Mouse (Mus musculus) liver, adult 2 months (tissue): ENCODE data around the gene Igfals. TPM values are rescaled to one million over a fixed set of nuclear protein-coding genes. Genes with fewer than 3 reads are reported as not detected.

Experiments used
- DNase-seq: peaks from one replicate; pipeline ENCODE4 v3.0.0-alpha.2; 2011; ENCODE audit warnings: low read depth, low spot score; ENCODE audit errors: extremely low read depth
- H3K27ac ChIP-seq: fragments of 200-500 bp; replicated peaks from 2 replicates; pipeline ENCODE4 v1.5.1; 2012; ENCODE audit warnings: low read depth, mild to moderate bottlenecking, control low read depth, inconsistent platforms, low read length; ENCODE audit not compliant: insufficient read depth
- H3K27me3 ChIP-seq: fragments of 200-500 bp; 2 replicates; pipeline ENCODE4 v1.6.1; 2012; ENCODE audit warnings: mild to moderate bottlenecking, moderate library complexity, low read length, inconsistent platforms; ENCODE audit not compliant: control insufficient read depth, insufficient read depth
- H3K36me3 ChIP-seq: fragments of 200-500 bp; 2 replicates; pipeline ENCODE4 v1.6.1; 2012; ENCODE audit warnings: low read length, inconsistent platforms; ENCODE audit not compliant: control insufficient read depth, insufficient read depth
- H3K4me1 ChIP-seq: fragments of 200-500 bp; 2 replicates; pipeline ENCODE4 v1.6.1; 2011; ENCODE audit warnings: low read length; ENCODE audit not compliant: control insufficient read depth, insufficient read depth
- H3K4me3 ChIP-seq: fragments of 200-500 bp; 2 replicates; pipeline ENCODE4 v1.5.1; 2011; ENCODE audit warnings: low read depth, mild to moderate bottlenecking, control low read depth, low read length, moderate library complexity; ENCODE audit not compliant: insufficient read depth
- H3K79me2 ChIP-seq: fragments of 200-500 bp; 2 replicates; pipeline ENCODE4 v1.6.1; 2012; ENCODE audit warnings: inconsistent platforms, mild to moderate bottlenecking, low read length, moderate library complexity; ENCODE audit not compliant: control insufficient read depth, insufficient read depth
- H3K9ac ChIP-seq: fragments of 200-500 bp; 2 replicates; pipeline ENCODE4 v1.6.1; 2012; ENCODE audit warnings: low read depth, mild to moderate bottlenecking, control low read depth, inconsistent platforms, low read length
- CTCF ChIP-seq: fragments of 200-500 bp; IDR thresholded peaks from 2 replicates; pipeline ENCODE4 v1.5.1; 2011; ENCODE audit warnings: low read depth, low read length, control low read depth
- POLR2A ChIP-seq: fragments of 200-500 bp; IDR thresholded peaks from 2 replicates; pipeline ENCODE4 v1.6.1; 2011; ENCODE audit warnings: low read length, control low read depth; ENCODE audit not compliant: insufficient read depth; ENCODE audit errors: extremely low read depth
- WGBS: fragments of 180-500 bp; shearing (Covaris S2); methylation state at CpG from one replicate; pipeline ENCODE4 v1.1.7; 2018; 5-methylcytosine and 5-hydroxymethylcytosine counted together
- polyA plus RNA-seq: library from polyadenylated mRNA; depleted of rRNA; stranded (reverse); fragments of >200 nt; gene quantifications from 2 replicates; pipeline ENCODE4 v1.2.3, GENCODE M21; 2012; rRNA removed
- total RNA-seq: library from RNA; depleted of rRNA; stranded (reverse); fragments of >200 nt; gene quantifications from 2 replicates; pipeline ENCODE4 v1.2.3, GENCODE M21; 2014; rRNA removed

Igfals gene
- total RNA-seq (112 and 127 TPM in 2 replicates), polyA plus RNA-seq (369 and 402 TPM in 2 replicates)

DNA sequence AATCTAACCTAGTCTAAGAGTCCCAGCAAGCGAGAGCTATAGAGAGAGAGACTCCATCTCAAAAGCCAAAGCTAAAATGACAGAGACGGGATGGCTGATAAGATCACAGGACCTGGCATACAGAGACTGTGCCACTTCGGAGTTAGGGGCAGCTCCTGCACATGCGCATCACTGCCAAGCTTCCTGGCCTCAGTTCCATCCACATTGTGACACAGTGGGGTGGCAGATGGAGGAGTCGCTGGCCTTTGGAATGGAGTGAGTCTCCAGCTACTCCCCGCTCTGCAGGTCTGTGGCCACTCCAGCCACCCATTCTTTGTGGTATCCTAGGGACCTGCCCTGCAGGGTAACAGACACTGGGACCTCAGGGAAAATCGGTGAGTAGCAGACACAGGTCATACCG, at the start of gene Igfals:
TSS of gene Igfals (plus strand) at position 222 of the 400 bp plus-strand sequence.
- no peak within 1 kb of the TSS for H3K4me3 ChIP-seq
- 69% methylated on average over 8 of the region's 8 CpGs for WGBS
- peaks cover 46% of the 10 kb centered on the region for H3K36me3 ChIP-seq

GRCm38 (mm10) chr17:24817503-24817902, 48.3 kb upstream of the Igfals start:
- H3K27ac ChIP-seq, result peak overlapping the region; percentile 78
- WGBS, result 12% methylated on average over 1 of the region's 1 CpGs
- H3K79me2 ChIP-seq, result no peaks in the 10 kb centered on the region

More for the DNA sequence above, at the start of gene Igfals:
- no peak for DNase-seq
- Histone ChIP-seq H3K27me3 (no peaks in the 10 kb centered on the region), H3K9ac (no peak within 1 kb of the TSS), H3K4me1 (peaks cover 6% of the 10 kb centered on the region; the same call in 1 of the 2 replicates), H3K79me2 (no peaks in the 10 kb centered on the region), H3K27ac (no peak within 1 kb of the TSS)
- TF ChIP-seq CTCF, result no peak
- TF ChIP-seq POLR2A, result no peak

DNA sequence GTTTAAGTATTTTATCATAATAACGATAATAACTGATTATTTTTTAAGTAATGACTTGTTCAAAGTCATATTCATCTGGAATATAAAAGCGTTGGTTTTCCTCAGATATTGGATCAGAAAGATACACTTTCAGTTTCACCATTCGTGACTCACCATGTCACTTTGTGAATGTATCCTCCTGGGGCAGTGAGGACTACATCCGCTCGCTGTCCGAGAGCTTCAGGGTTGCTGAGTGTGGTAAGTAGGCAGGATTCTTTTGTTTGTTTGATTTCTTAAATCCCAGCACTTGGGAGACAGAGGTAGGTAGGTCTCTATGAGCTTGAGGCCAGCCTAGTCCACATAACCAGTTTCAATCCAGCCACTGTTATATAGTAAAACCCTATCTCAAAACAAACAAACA, 47.6 kb upstream of the Igfals start:
- Histone ChIP-seq H3K79me2 (no peaks in the 10 kb centered on the region), H3K4me1 (peaks cover 31% of the 10 kb centered on the region), H3K9ac (peak overlapping the region; percentile 32; the same call in 1 of the 2 replicates), H3K27ac (peak overlapping the region; percentile 66), H3K27me3 (no peaks in the 10 kb centered on the region), H3K36me3 (no peaks in the 10 kb centered on the region), H3K4me3 (no peak overlapping the region)
- TF ChIP-seq CTCF, result no peak
- no peak for TF ChIP-seq POLR2A
- DNase-seq, result peak; percentile 54
- WGBS, result 12% methylated on average over 6 of the region's 6 CpGs

More at GRCm38 (mm10) chr17:24817503-24817902, 48.3 kb upstream of the Igfals start:
- H3K4me1 ChIP-seq, result peaks cover 29% of the 10 kb centered on the region
- peak overlapping the region; percentile 36; the same call in 1 of the 2 replicates for H3K9ac ChIP-seq
- DNase-seq, result peak; percentile 61
- H3K4me3 ChIP-seq, result no peak overlapping the region
- TF ChIP-seq POLR2A, result no peak
- peak; percentile 20; the same call in 1 of the 2 replicates for TF ChIP-seq CTCF
- H3K36me3 ChIP-seq, result no peaks in the 10 kb centered on the region
- no peaks in the 10 kb centered on the region for H3K27me3 ChIP-seq

DNA sequence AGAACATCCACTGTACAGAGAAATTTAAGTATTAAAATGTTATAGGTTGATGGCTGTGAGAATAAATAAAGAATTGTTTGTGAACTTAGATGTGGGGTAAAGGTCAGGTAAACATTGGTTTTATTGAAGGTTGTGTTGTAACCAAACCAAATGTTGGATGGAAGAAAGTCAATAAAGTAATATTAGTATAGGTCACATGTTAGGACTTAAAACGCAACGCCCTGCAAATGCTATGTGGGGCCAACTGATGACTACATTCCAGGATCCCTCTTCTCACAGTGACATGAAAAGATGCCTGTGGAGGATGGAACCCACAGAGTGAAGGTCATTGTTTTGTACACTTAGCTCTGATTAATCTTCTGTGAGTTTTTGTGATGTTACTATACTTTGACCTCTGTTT, 46.3 kb upstream of the Igfals start:
- no peaks in the 10 kb centered on the region for H3K36me3 ChIP-seq
- no peak overlapping the region; the same call in 1 of the 2 replicates for H3K27ac ChIP-seq
- 16% methylated on average over 2 of the region's 2 CpGs for WGBS
- H3K4me3 ChIP-seq, result no peak overlapping the region
- TF ChIP-seq CTCF (no peak), POLR2A (no peak)
- DNase-seq, result peak; percentile 99
- peaks cover 31% of the 10 kb centered on the region for H3K4me1 ChIP-seq
- H3K79me2 ChIP-seq, result no peaks in the 10 kb centered on the region
- H3K9ac ChIP-seq, result no peak overlapping the region
- no peaks in the 10 kb centered on the region for H3K27me3 ChIP-seq

GRCm38 (mm10) chr17:24821351-24822280, 44.2 kb upstream of the Igfals start:
- Histone ChIP-seq H3K27me3 (no peaks in the 10 kb centered on the region), H3K27ac (peak overlapping the region; percentile 98), H3K4me1 (peaks cover 31% of the 10 kb centered on the region), H3K4me3 (peak overlapping the region; percentile 11; the same call in 1 of the 2 replicates), H3K36me3 (no peaks in the 10 kb centered on the region), H3K9ac (peak overlapping the region; percentile 73), H3K79me2 (no peaks in the 10 kb centered on the region)
- no peak for TF ChIP-seq CTCF
- no peak for TF ChIP-seq POLR2A
- DNase-seq, result peak; percentile 99
- 11% methylated on average over 3 of the region's 3 CpGs for WGBS
